Mouse (Mus musculus): ENCODE data around the gene Them7.

- TF ChIP-seq CTCF (IDR thresholded peaks at IDR 0.05; ENCODE audit: borderline replicate concordance, insufficient read depth, low read length): no peak
- no peak for TF ChIP-seq POLR2A (IDR thresholded peaks at IDR 0.05; ENCODE audit: low read depth, low read length)
These were observed 41.6 kb upstream of the Them7 start for GRCm38 (mm10) chr2:105182501-105182900.

All from embryonic fibroblast, embryonic 13.5 days (primary cell).